Mouse (Mus musculus): Measurements from ENCODE around the gene Rbm5.

GRCm38 (mm10) chr9:107744061-107744460, 26.7 kb downstream of the Rbm5 start:
- no peak for TF ChIP-seq CTCF (IDR thresholded peaks at IDR 0.05; ENCODE audit: borderline replicate concordance, control insufficient read depth, extremely low read depth, insufficient read depth, low read length, poor library complexity)
- TF ChIP-seq POLR2A (IDR thresholded peaks at IDR 0.05; ENCODE audit: control insufficient read depth, extremely low read depth, insufficient read depth, low read length, poor library complexity), result no peak
